10 mouse cellular contexts compared by ENCODE assay signal in the genomic region with DNA sequence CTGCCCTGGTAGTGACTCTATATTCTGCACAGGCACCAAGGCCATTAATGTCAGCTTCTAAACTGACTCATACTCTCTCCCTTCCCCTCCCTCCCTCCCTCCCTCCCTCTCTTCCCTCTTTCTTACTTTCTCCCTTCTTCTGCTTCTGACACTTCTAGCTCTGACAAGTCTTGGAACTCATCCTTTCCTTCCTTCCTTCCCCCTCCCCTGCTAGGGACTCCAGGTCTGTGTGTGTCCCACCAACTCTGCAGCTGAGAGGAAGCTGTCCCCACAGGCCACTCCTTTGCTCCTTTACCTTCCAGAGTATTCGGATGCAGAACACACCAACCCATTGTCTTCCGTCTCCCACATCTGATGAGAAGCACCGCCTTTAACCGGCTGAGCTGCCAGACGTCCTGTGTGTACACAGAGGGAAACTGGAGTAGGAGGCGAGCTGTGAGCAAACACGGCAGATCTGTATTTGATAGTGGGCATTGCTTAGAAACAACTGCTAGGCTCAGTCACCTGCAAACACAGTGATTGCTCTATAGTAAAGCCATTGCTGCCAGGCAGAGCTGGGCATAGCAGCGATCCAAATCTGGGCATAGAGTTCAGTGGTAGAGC. TPM values are rescaled to one million over a fixed set of nuclear protein-coding genes. Genes with fewer than 3 reads are reported as not detected.
DNase-seq lines count a peak whose midpoint lies in the region; ATAC-seq lines count a peak whose summit lies in the region.
"Had no signal": no experiment of that assay in that cellular context is flagged by ENCODE, and none has a peak within 500 bp of the region (broad histone marks: within the 10 kb centered on the region; RNA-seq: fewer than 3 reads in every experiment).

No protein-coding gene starts in this region.

- H3K27me3 ChIP-seq in kidney, embryonic 16.5 days (ENCODE audit: insufficient read depth, low read length): no peaks in the 10 kb centered on the region

- H3K27ac ChIP-seq in kidney, embryonic 16.5 days (ENCODE audit: low read length): 0 out of 2 replicates have a peak overlapping the region, but pooled peaks have one; percentile 4
- H3K27ac ChIP-seq: forebrain, embryonic 15.5 days; liver, embryonic 15.5 days had no signal

- no peaks in the 10 kb centered on the region for H3K36me3 ChIP-seq in kidney, embryonic 16.5 days (ENCODE audit: insufficient read depth, low read length)
- H3K36me3 ChIP-seq: forebrain, embryonic 15.5 days; liver, embryonic 15.5 days had no signal

- WGBS in kidney, embryonic 16.5 days: 26% methylated on average over 8 of the region's 8 CpGs

- H3K9ac ChIP-seq in kidney, embryonic 16.5 days (replicated peaks; ENCODE audit: low read length): no peak overlapping the region
- H3K9ac ChIP-seq: forebrain, embryonic 15.5 days; liver, embryonic 15.5 days had no signal

- peaks cover 37% of the 10 kb centered on the region for H3K4me1 ChIP-seq in kidney, embryonic 16.5 days (ENCODE audit: insufficient read depth, low read length)

- H3K4me3 ChIP-seq in kidney, embryonic 16.5 days (ENCODE audit: low read length): no peak overlapping the region
- H3K4me3 ChIP-seq: forebrain, embryonic 15.5 days; liver, embryonic 15.5 days had no signal

- no peak for ATAC-seq in kidney, embryonic 16.5 days (ENCODE audit: low FRiP score, low TSS enrichment)
- ATAC-seq: forebrain, embryonic 15.5 days had no signal

- intact Hi-C loops in left cerebral cortex, postnatal 10 days (cut with DNase I): no loop called here

- H3K4me2 ChIP-seq in kidney, embryonic 16.5 days (replicated peaks; ENCODE audit: low read depth, low read length): 0 out of 2 replicates have a peak overlapping the region, but pooled peaks have one; percentile 2
- H3K4me2 ChIP-seq: forebrain, embryonic 15.5 days; liver, embryonic 15.5 days had no signal

- H3K9me3 ChIP-seq in kidney, embryonic 16.5 days (ENCODE audit: low read length): no peaks in the 10 kb centered on the region
- H3K9me3 ChIP-seq: forebrain, embryonic 15.5 days; liver, embryonic 15.5 days had no signal

- no peak for DNase-seq in kidney, adult 8-10 months
- peak; percentile 26 for DNase-seq in right cerebral cortex, adult 18-20 months
- DNase-seq in right cerebral cortex, postnatal 25 days: no peak
- peak; percentile 37 for DNase-seq in induced T-regulatory cell, adult 2 months (ENCODE audit: low read depth)
- DNase-seq in retina, embryonic 14.5 days (ENCODE audit: low spot score): no peak
- DNase-seq in left cerebral cortex, postnatal 10 days (ENCODE audit: extremely low spot score in 1 of 2, low spot score in 2 of 2): no peak
- DNase-seq: retina, postnatal 1 day had no signal

RNA-seq across cellular contexts. Expression of gene Slc25a33, which starts 1.8 kb away (rescaled TPM):
- polyA plus RNA-seq in kidney, embryonic 16.5 days (2015; fragmentation: Nextera tagmentation; extraction: Ambion mirVana): 13.9 and 14.2 TPM in 2 replicates
- 10 to 100 TPM; 29.2 to 32.7 TPM for total RNA-seq in left cerebral cortex, postnatal 10 days (2021)

RNA-seq across cellular contexts. Expression of gene Tmem201, which starts 38.0 kb away (rescaled TPM):
- polyA plus RNA-seq in kidney, embryonic 16.5 days (2015; fragmentation: Nextera tagmentation; extraction: Ambion mirVana): 39.2 and 41.8 TPM in 2 replicates
- total RNA-seq in left cerebral cortex, postnatal 10 days (2021): 10 to 100 TPM; 57.9 to 59.5 TPM

Comparison
In these comparisons a context has a peak if more than half of its experiments do, and no peak if none do; other contexts are left out.
1. DNase-seq: peak in right cerebral cortex, adult 18-20 months (single experiment) and induced T-regulatory cell, adult 2 months (single experiment); none in kidney, adult 8-10 months (0 of 2), right cerebral cortex, postnatal 25 days (single experiment), retina, embryonic 14.5 days (single experiment) and left cerebral cortex, postnatal 10 days (0 of 2).